Mouse (Mus musculus) erythroid progenitor cell, adult 5-6 weeks (primary cell): Measurements from ENCODE around the gene Ttyh1. TPM values are rescaled to one million over a fixed set of nuclear protein-coding genes. Genes with fewer than 3 reads are reported as not detected.

Experiments
- ATAC-seq: replicated peaks from 2 replicates; pipeline ENCODE4 v1.8.0; 2016; ENCODE audit warnings: moderate number of reproducible peaks, mild to moderate bottlenecking, moderate TSS enrichment, inconsistent platforms; ENCODE audit not compliant: poor library complexity, low FRiP score, severe bottlenecking
- total RNA-seq, 2 experiments: library from RNA; stranded (forward) in 1 of 2; stranded (reverse) in 1 of 2; fragments of 150-400 nt in 1 of 2; fragments of 186-747, 209-891 nt in 1 of 2; gene quantifications; 2 replicates each; pipeline versions ENCODE4 v1.2.3 to v1.2.4; 2015 to 2017; ENCODE audit warnings: low replicate concordance in 2 of 2

Gene Ttyh1
- total RNA-seq, 2 experiments from 2014 or later = not detected

GRCm38 (mm10) chr7:4119976-4120921 is 1.0 kb downstream of the Ttyh1 start:
- ATAC-seq = no peak

- ATAC-seq = no peak
Observed at GRCm38 (mm10) chr7:4122076-4122768, 3.0 kb downstream of the Ttyh1 start.

GRCm38 (mm10) chr7:4122783-4123182 is 3.6 kb downstream of the Ttyh1 start:
- ATAC-seq = no peak

- no peak for ATAC-seq
Observed at GRCm38 (mm10) chr7:4123732-4124131, 4.5 kb downstream of the Ttyh1 start.

GRCm38 (mm10) chr7:4124315-4124759 is 5.1 kb downstream of the Ttyh1 start:
- no peak for ATAC-seq

- ATAC-seq = no peak
Observed at GRCm38 (mm10) chr7:4124856-4125255, 5.6 kb downstream of the Ttyh1 start.

GRCm38 (mm10) chr7:4125306-4125705 is 6.1 kb downstream of the Ttyh1 start:
- no peak for ATAC-seq

GRCm38 (mm10) chr7:4126992-4127785 is 8.0 kb downstream of the Ttyh1 start:
- ATAC-seq = no peak

GRCm38 (mm10) chr7:4127894-4128293 is 8.7 kb downstream of the Ttyh1 start:
- no peak for ATAC-seq

GRCm38 (mm10) chr7:4128860-4129259 is 9.7 kb downstream of the Ttyh1 start:
- no peak for ATAC-seq

GRCm38 (mm10) chr7:4130686-4131452 is 11.7 kb downstream of the Ttyh1 start:
- ATAC-seq = peak; percentile 63; the same call in 1 of the 2 replicates

GRCm38 (mm10) chr7:4131964-4132363 is 12.8 kb downstream of the Ttyh1 start:
- no peak for ATAC-seq

- ATAC-seq = no peak
Observed at GRCm38 (mm10) chr7:4132581-4132980, 13.4 kb downstream of the Ttyh1 start.

- no peak for ATAC-seq
Observed at GRCm38 (mm10) chr7:4132998-4133397, 13.8 kb downstream of the Ttyh1 start.

GRCm38 (mm10) chr7:4134911-4135310 is 15.7 kb downstream of the Ttyh1 start:
- no peak for ATAC-seq

- ATAC-seq = peak; percentile 50
Observed at GRCm38 (mm10) chr7:4136404-4136770, 17.2 kb downstream of the Ttyh1 start.

- peak; percentile 96 for ATAC-seq
Observed at GRCm38 (mm10) chr7:4136771-4137531, 17.7 kb downstream of the Ttyh1 start, which contains the start of gene Leng8. Leng8 (plus strand) TSS chr7:4137039.

- ATAC-seq = no peak
Observed at GRCm38 (mm10) chr7:4137746-4138145, 18.5 kb downstream of the Ttyh1 start.

GRCm38 (mm10) chr7:4138181-4138580 is 19.0 kb downstream of the Ttyh1 start:
- no peak for ATAC-seq
